9 mouse cellular contexts compared by ENCODE assay signal in genomic region chr2:5137500-5138286, GRCm38 (mm10). TPM values are rescaled to one million over a fixed set of nuclear protein-coding genes. Genes with fewer than 3 reads are reported as not detected.
DNase-seq lines count a peak whose midpoint lies in the region; ATAC-seq and TF ChIP-seq lines count a peak whose summit lies in the region.
"Had no signal": no experiment of that assay in that cellular context is flagged by ENCODE, and none has a peak within 500 bp of the region (broad histone marks: within the 10 kb centered on the region; RNA-seq: fewer than 3 reads in every experiment).

Gene Ccdc3 (plus strand): TSS chr2:5137776.

- DNase-seq in embryonic facial prominence, embryonic 11.5 days (ENCODE audit: low spot score), result peak; percentile 59
- DNase-seq in kidney, postnatal 14 days, result peak; percentile 64
- DNase-seq in lung, postnatal 0 days (ENCODE audit: low spot score), result no peak
- DNase-seq in spleen, postnatal 14 days (ENCODE audit: low spot score in 2 of 2), result no peak

- no peak for ATAC-seq in megakaryocyte, adult 5-6 weeks (ENCODE audit: poor library complexity, severe bottlenecking)
- ATAC-seq in embryonic facial prominence, embryonic 11.5 days (replicated peaks; ENCODE audit: insufficient number of reproducible peaks, low FRiP score, low TSS enrichment, low read depth), result peak; percentile 46; the same call in 1 of the 2 replicates
- peak; percentile 56 for ATAC-seq in heart, embryonic 15.5 days (replicated peaks; ENCODE audit: insufficient number of reproducible peaks, insufficient read depth, low FRiP score, low read depth)
- ATAC-seq in lung, postnatal 0 days, result peak; percentile 47

- peaks cover 7% of the 10 kb centered on the region for H3K9me3 ChIP-seq in megakaryocyte, embryonic 14.5 days
- H3K9me3 ChIP-seq in embryonic facial prominence, embryonic 11.5 days (replicated peaks; ENCODE audit: control insufficient read depth, low read length), result no peaks in the 10 kb centered on the region
- no peaks in the 10 kb centered on the region for H3K9me3 ChIP-seq in heart, embryonic 15.5 days (replicated peaks)
- H3K9me3 ChIP-seq in lung, postnatal 0 days (ENCODE audit: low read length), result no peaks in the 10 kb centered on the region

- no peak for TF ChIP-seq EP300 in lung, postnatal 0 days (IDR thresholded peaks at IDR 0.05)

- TF ChIP-seq POLR2A in small intestine, adult 2 months (IDR thresholded peaks at IDR 0.05; ENCODE audit: low read depth, low read length), result peak; percentile 26; the same call in 1 of the 2 replicates

- peaks cover 8% of the 10 kb centered on the region for H3K4me1 ChIP-seq in megakaryocyte, embryonic 14.5 days
- peaks cover 6% of the 10 kb centered on the region for H3K4me1 ChIP-seq in embryonic facial prominence, embryonic 11.5 days (ENCODE audit: control insufficient read depth, insufficient read depth, low read length)
- peaks cover 9% of the 10 kb centered on the region for H3K4me1 ChIP-seq in heart, embryonic 15.5 days (replicated peaks)
- H3K4me1 ChIP-seq in lung, postnatal 0 days (ENCODE audit: insufficient read depth, low read depth, low read length), result no peaks in the 10 kb centered on the region
- peaks cover 4% of the 10 kb centered on the region; the same call in 1 of the 2 replicates for H3K4me1 ChIP-seq in small intestine, adult 2 months (ENCODE audit: control insufficient read depth, insufficient read depth, insufficient read length, low read length)

- H3K4me2 ChIP-seq in embryonic facial prominence, embryonic 11.5 days (ENCODE audit: low read depth, low read length), result peak within 1 kb of the TSS; percentile 80
- peak within 1 kb of the TSS; percentile 90 for H3K4me2 ChIP-seq in heart, embryonic 15.5 days
- H3K4me2 ChIP-seq in lung, postnatal 0 days (replicated peaks; ENCODE audit: low read depth, low read length), result peak within 1 kb of the TSS; percentile 71

- H3K9ac ChIP-seq in embryonic facial prominence, embryonic 11.5 days (replicated peaks; ENCODE audit: low read length), result peak within 1 kb of the TSS; percentile 62
- H3K9ac ChIP-seq in heart, embryonic 15.5 days, result peak within 1 kb of the TSS; percentile 57
- H3K9ac ChIP-seq in lung, postnatal 0 days (replicated peaks; ENCODE audit: low read depth), result no peak within 1 kb of the TSS

- no peaks in the 10 kb centered on the region for H3K36me3 ChIP-seq in megakaryocyte, embryonic 14.5 days (replicated peaks; ENCODE audit: low read length)
- no peaks in the 10 kb centered on the region for H3K36me3 ChIP-seq in embryonic facial prominence, embryonic 11.5 days (replicated peaks; ENCODE audit: control insufficient read depth, insufficient read depth, low read depth, low read length)
- no peaks in the 10 kb centered on the region for H3K36me3 ChIP-seq in heart, embryonic 15.5 days
- no peaks in the 10 kb centered on the region for H3K36me3 ChIP-seq in lung, postnatal 0 days (ENCODE audit: insufficient read depth, low read length)
- H3K36me3 ChIP-seq in small intestine, adult 2 months (ENCODE audit: control insufficient read depth, insufficient read depth, low read length), result no peaks in the 10 kb centered on the region

- no peak for TF ChIP-seq CTCF in lung, postnatal 0 days (IDR thresholded peaks at IDR 0.05)
- no peak for TF ChIP-seq CTCF in small intestine, adult 2 months (IDR thresholded peaks at IDR 0.05; ENCODE audit: extremely low read depth, insufficient read length, insufficient replicate concordance, low read depth, low read length)

- no peak within 1 kb of the TSS for H3K27ac ChIP-seq in embryonic facial prominence, embryonic 11.5 days (replicated peaks; ENCODE audit: low read depth, low read length)
- H3K27ac ChIP-seq in heart, embryonic 15.5 days, result no peak within 1 kb of the TSS
- H3K27ac ChIP-seq in lung, postnatal 0 days (ENCODE audit: low read length), result no peak within 1 kb of the TSS
- H3K27ac ChIP-seq in small intestine, adult 2 months (ENCODE audit: insufficient read depth, low read depth, low read length), result no peak within 1 kb of the TSS

- peaks cover 68% of the 10 kb centered on the region for H3K27me3 ChIP-seq in megakaryocyte, embryonic 14.5 days (replicated peaks)
- H3K27me3 ChIP-seq in embryonic facial prominence, embryonic 11.5 days (ENCODE audit: control insufficient read depth, insufficient read depth, low read length), result peaks cover 26% of the 10 kb centered on the region
- H3K27me3 ChIP-seq in heart, embryonic 15.5 days, result peaks cover 43% of the 10 kb centered on the region
- peaks cover 35% of the 10 kb centered on the region; the same call in 1 of the 2 replicates for H3K27me3 ChIP-seq in lung, postnatal 0 days (replicated peaks; ENCODE audit: insufficient read depth, low read length)
- H3K27me3 ChIP-seq in small intestine, adult 2 months (ENCODE audit: control insufficient read depth, insufficient read depth, low read length), result peaks cover 13% of the 10 kb centered on the region

- WGBS in embryonic facial prominence, embryonic 11.5 days, result under 1% methylated on average over 78 of the region's 78 CpGs
- under 1% methylated on average over 59 of the region's 78 CpGs for WGBS in heart, embryonic 15.5 days
- under 1% methylated on average over 62 of the region's 78 CpGs for WGBS in lung, postnatal 0 days
- under 1% methylated on average over 77 of the region's 78 CpGs for WGBS in small intestine, adult 2 months

- H3K4me3 ChIP-seq in megakaryocyte, embryonic 14.5 days (replicated peaks), result peak within 1 kb of the TSS; percentile 50
- peak within 1 kb of the TSS; percentile 46 for H3K4me3 ChIP-seq in embryonic facial prominence, embryonic 11.5 days (ENCODE audit: low read depth, low read length)
- peak within 1 kb of the TSS; percentile 56 for H3K4me3 ChIP-seq in heart, embryonic 15.5 days
- peak within 1 kb of the TSS; percentile 41 for H3K4me3 ChIP-seq in lung, postnatal 0 days (ENCODE audit: low read depth, low read length)
- peak within 1 kb of the TSS; percentile 62 for H3K4me3 ChIP-seq in small intestine, adult 2 months (ENCODE audit: low read depth, low read length)

RNA-seq across cellular contexts. Expression of gene Ccdc3, which starts in this region (rescaled TPM):
- polyA plus RNA-seq in megakaryocyte, embryonic 14.5 days (2012; ENCODE audit: insufficient read depth, low replicate concordance), result not detected in 2 replicates
- not detected in 2 replicates for total RNA-seq in megakaryocyte, adult 5-6 weeks (2015)
- not detected in 2 replicates for total RNA-seq in megakaryocyte, adult 5-6 weeks (2017)
- polyA plus RNA-seq in embryonic facial prominence, embryonic 11.5 days (2014; fragmentation: Nextera tagmentation; extraction: Ambion mirVana), result 2.4 and 3.0 TPM in 2 replicates
- 6.8 and 9.4 TPM in 2 replicates for polyA plus RNA-seq in heart, embryonic 15.5 days (2015; fragmentation: Nextera tagmentation; extraction: Ambion mirVana)
- 6.5 TPM in 2 replicates for polyA plus RNA-seq in lung, postnatal 0 days (2015; fragmentation: Nextera tagmentation; extraction: Ambion mirVana)
- polyA plus RNA-seq in small intestine, adult 2 months (2012; rRNA removed), result 6.2 and 7.9 TPM in 2 replicates
- total RNA-seq: neutrophil, adult 5-6 weeks had no signal

Comparison
In these comparisons a context has a peak if more than half of its experiments do, and no peak if none do; other contexts are left out.
1. DNase-seq: peak in embryonic facial prominence, embryonic 11.5 days (single experiment) and kidney, postnatal 14 days (single experiment); none in lung, postnatal 0 days (single experiment) and spleen, postnatal 14 days (0 of 2).
2. Peak in every context shown above with its lines, with median percentiles within 50 percentile points of each other: H3K4me3 ChIP-seq and H3K4me2 ChIP-seq.